Mouse (Mus musculus) olfactory bulb, adult 2 months (tissue): ENCODE data around the gene Eef2k. TPM values are rescaled to one million over a fixed set of nuclear protein-coding genes. Genes with fewer than 3 reads are reported as not detected.

ENCODE experiments used
- H3K27ac ChIP-seq: fragments of 200-500 bp; 2 replicates; pipeline ENCODE4 v1.5.1; 2012; ENCODE audit warnings: low read depth, low read length; ENCODE audit not compliant: insufficient read depth
- H3K4me1 ChIP-seq: fragments of 200-500 bp; 2 replicates; pipeline ENCODE4 v1.6.1; 2012; ENCODE audit warnings: low read length; ENCODE audit not compliant: control insufficient read depth, insufficient read depth
- H3K4me3 ChIP-seq: fragments of 200-500 bp; 2 replicates; pipeline ENCODE4 v1.5.1; 2012; ENCODE audit warnings: mild to moderate bottlenecking, low read depth, low read length, moderate library complexity; ENCODE audit not compliant: insufficient read depth
- CTCF ChIP-seq: fragments of 200-500 bp; IDR thresholded peaks from 2 replicates; pipeline ENCODE4 v1.5.1; 2012; ENCODE audit warnings: low read depth, mild to moderate bottlenecking, low read length, moderate library complexity; ENCODE audit not compliant: insufficient read depth
- POLR2A ChIP-seq: fragments of 200-500 bp; IDR thresholded peaks from 2 replicates; pipeline ENCODE4 v1.6.1; 2012; ENCODE audit warnings: mild to moderate bottlenecking, low read depth, low read length, moderate library complexity; ENCODE audit not compliant: insufficient read depth
- WGBS: fragments of 180-500 bp; shearing (Covaris S2); methylation state at CpG from one replicate; pipeline ENCODE4 v1.1.7; 2018; 5-methylcytosine and 5-hydroxymethylcytosine counted together
- polyA plus RNA-seq: library from polyadenylated mRNA; stranded (reverse); fragments of >200 nt; gene quantifications from 2 replicates; pipeline ENCODE4 v1.2.4, GENCODE M21; 2012; ENCODE audit warnings: low replicate concordance; ENCODE audit not compliant: missing spikeins, insufficient read depth, insufficient read length

Eef2k gene
- polyA plus RNA-seq, 1 experiment: not detected

GRCm38 (mm10) chr7:120873083-120873482 is 30.5 kb downstream of the Eef2k start:
- 85% methylated on average over 12 of the region's 12 CpGs for WGBS
- TF ChIP-seq POLR2A: no peak
- no peak for TF ChIP-seq CTCF
- no peak overlapping the region for H3K27ac ChIP-seq
- H3K4me3 ChIP-seq: no peak overlapping the region
- no peaks in the 10 kb centered on the region for H3K4me1 ChIP-seq

- Histone ChIP-seq H3K27ac (no peak overlapping the region), H3K4me1 (no peaks in the 10 kb centered on the region), H3K4me3 (no peak overlapping the region)
- TF ChIP-seq CTCF (no peak), POLR2A (no peak)
- 91% methylated on average over 3 of the region's 3 CpGs for WGBS
Observed at GRCm38 (mm10) chr7:120874021-120874420, 31.4 kb downstream of the Eef2k start.

- no peak for TF ChIP-seq POLR2A
- no peak for TF ChIP-seq CTCF
- Histone ChIP-seq H3K27ac (no peak overlapping the region), H3K4me3 (no peak overlapping the region), H3K4me1 (no peaks in the 10 kb centered on the region)
- 82% methylated on average over 7 of the region's 7 CpGs for WGBS
Observed at GRCm38 (mm10) chr7:120874764-120875539, 32.3 kb downstream of the Eef2k start.

- TF ChIP-seq CTCF (no peak), POLR2A (no peak)
- H3K27ac ChIP-seq: no peak overlapping the region
- 70% methylated on average over 3 of the region's 3 CpGs for WGBS
- H3K4me3 ChIP-seq: no peak overlapping the region
- no peaks in the 10 kb centered on the region for H3K4me1 ChIP-seq
Observed at GRCm38 (mm10) chr7:120875540-120876388, 33.1 kb downstream of the Eef2k start.

- Histone ChIP-seq H3K4me1 (no peaks in the 10 kb centered on the region), H3K27ac (no peak overlapping the region), H3K4me3 (no peak overlapping the region)
- TF ChIP-seq POLR2A (no peak), CTCF (no peak)
- WGBS: 54% methylated on average over 6 of the region's 6 CpGs
Observed at GRCm38 (mm10) chr7:120878271-120878670, 35.6 kb downstream of the Eef2k start.

GRCm38 (mm10) chr7:120879972-120880371 is 37.3 kb downstream of the Eef2k start:
- H3K4me3 ChIP-seq: no peak overlapping the region
- no peak overlapping the region for H3K27ac ChIP-seq
- no peak for TF ChIP-seq CTCF
- no peak for TF ChIP-seq POLR2A
- 89% methylated on average over 3 of the region's 3 CpGs for WGBS
- H3K4me1 ChIP-seq: no peaks in the 10 kb centered on the region

- TF ChIP-seq CTCF (no peak), POLR2A (no peak)
- Histone ChIP-seq H3K4me1 (no peaks in the 10 kb centered on the region), H3K4me3 (no peak overlapping the region), H3K27ac (no peak overlapping the region)
- WGBS: 96% methylated on average over 4 of the region's 4 CpGs
Observed at GRCm38 (mm10) chr7:120880770-120881169, 38.1 kb downstream of the Eef2k start.

- TF ChIP-seq CTCF: no peak
- no peak for TF ChIP-seq POLR2A
- Histone ChIP-seq H3K4me1 (no peaks in the 10 kb centered on the region), H3K27ac (no peak overlapping the region), H3K4me3 (no peak overlapping the region)
- WGBS: 52% methylated on average over 2 of the region's 2 CpGs
Observed at GRCm38 (mm10) chr7:120881451-120881850, 38.8 kb downstream of the Eef2k start.

GRCm38 (mm10) chr7:120882674-120883073 is 40.0 kb downstream of the Eef2k start:
- H3K4me1 ChIP-seq: no peaks in the 10 kb centered on the region
- H3K4me3 ChIP-seq: no peak overlapping the region
- TF ChIP-seq POLR2A (no peak), CTCF (no peak)
- 92% methylated on average over 4 of the region's 4 CpGs for WGBS
- H3K27ac ChIP-seq: no peak overlapping the region
